Mouse (Mus musculus): ENCODE results near the gene Dnmt3l. TPM values are rescaled to one million over a fixed set of nuclear protein-coding genes. Genes with fewer than 3 reads are reported as not detected.

The Dnmt3l gene
- polyA plus RNA-seq, 1 experiment, result 60.7 TPM

DNA sequence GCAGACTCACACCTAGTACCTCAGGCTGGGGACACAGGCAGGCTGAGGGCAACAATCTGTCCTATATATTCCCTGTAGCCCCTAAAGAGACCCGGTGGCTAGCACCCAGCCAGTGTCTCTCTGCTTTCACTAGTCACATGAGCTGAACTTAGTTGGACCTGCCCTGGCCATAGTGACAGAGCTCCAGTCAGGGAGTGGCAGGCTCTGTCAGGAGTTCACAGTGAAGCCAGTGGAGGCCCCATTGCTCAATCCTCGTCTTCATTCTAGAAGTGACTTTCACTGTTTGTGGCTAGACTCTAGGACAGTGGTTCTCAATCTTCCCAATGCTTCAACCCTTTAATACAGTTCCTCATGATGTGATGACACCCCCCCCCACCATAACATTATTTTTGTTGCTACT is 9.8 kb upstream of the Dnmt3l start:
- DNase-seq (ENCODE audit: low spot score), result no peak

DNA sequence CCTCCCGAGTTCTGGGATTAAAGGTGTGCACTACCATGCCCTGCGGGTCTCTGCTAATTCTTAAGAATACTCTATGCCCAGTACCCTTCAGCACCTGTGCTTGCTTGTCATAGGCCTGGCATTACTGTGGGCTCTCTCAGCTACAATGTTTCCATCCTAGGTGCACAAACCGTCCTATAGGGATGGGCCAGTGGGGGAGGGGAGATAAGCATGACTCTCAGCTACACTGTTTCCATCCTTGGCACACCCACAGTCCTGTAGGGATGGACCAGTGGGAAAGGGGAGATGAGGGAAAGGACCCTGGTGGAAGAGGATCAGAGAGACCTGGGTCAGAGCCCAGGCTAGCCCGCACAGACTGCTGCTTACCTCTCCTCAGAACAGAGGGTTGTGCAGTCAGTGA is 4.6 kb upstream of the Dnmt3l start:
- no peak for DNase-seq (ENCODE audit: low spot score)

DNA sequence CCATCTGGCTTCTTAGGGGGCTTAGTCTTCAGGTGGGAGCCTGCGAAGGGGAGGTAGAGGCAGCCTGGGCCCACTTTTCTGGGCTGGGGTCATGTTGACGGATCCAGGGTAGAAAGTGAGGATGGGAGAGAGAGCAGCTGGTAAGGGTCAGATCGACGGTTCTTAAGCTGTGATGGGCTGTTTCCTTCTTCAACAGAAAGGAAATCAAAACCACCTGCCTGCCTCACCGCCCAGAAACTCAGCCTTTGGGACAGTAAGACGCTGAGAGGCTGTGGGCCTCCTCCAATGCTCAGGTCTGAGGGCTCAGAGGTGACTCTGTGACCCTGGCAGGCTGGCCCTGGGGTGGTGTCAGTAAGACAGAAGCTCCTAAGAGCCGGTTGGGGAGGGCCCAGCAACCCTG is 349 bp downstream of the Dnmt3l start:
- DNase-seq (ENCODE audit: low spot score), result no peak

DNA sequence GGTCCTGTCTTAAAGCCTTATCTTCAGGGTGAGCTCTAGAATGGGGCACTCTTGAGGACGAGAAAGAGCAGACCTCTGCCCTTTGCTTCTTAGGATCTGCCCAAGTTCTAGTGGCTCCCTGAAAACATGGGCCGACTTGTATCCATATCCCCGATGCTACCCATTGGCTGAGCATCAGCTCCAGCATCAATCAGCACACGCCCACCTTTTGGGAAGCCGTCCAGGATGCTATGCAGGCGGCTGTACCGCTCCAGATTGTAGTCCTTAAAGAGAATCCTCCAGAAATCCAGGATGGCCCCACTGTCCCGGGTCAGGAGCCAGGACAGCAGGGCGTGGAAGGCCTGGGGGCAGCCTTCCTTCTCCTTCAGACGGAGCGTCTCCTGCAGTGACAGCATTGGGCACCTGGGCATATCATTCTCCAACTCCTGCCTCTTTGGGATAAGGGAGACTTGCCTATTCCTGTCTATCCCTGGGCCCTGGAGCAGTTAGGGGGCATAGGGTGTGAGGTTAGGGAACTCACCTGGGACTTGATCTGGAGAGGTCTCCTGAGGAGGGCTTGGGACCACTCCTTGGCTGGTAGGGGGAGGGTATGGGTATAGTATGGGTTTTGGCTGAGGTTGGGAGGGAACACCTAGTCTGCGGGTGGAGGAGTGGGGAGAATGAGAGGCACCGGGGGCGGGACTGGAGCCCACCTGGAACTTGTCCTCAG is 1.1 kb downstream of the Dnmt3l start:
- DNase-seq (ENCODE audit: low spot score), result no peak

DNA sequence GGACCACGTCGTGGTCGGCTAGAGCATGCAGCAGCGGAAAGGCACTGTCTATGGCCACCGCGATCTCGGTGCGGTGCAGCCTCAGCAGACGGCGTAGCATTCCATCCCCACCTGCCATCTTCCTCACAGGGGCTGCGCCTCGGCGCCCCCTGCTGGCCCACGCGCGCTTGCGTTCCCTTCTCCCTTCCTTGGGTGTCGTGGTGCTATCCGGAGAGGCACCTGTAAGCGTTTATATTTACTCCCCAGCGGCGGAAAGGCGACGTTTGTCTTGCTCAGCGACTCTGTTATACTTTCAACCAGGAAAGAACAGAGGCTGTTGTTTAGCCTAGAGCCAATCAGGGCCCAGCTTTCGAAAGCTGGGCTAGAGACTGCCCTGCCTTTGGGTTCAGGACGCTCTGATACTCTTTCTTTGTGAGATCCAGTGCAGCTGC is 1.7 kb downstream of the Dnmt3l start, which contains the start of gene Aire:
Gene Aire, minus strand, starts transcription at position 205 of the 431 bp plus-strand sequence.
- DNase-seq (ENCODE audit: low spot score), result peak; percentile 49

DNA sequence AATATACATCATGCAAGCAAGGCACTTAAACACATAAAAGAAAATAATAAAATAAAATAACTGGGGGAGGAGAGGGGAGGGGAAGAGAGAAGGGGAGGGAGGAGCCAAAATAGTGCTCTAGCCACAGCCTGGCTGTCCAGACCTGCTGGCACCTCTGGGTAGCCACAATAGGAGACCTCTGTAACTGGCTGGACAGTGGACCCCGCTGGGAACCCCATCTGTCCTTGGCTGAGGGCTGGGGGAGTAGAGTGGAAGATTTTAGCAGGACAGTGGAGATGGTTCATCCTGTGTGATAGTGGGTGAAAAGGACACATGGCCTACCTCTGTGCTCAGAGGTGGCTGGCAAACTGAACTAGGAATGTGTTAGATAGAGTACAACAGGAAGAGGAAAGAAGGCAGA is 2.8 kb downstream of the Dnmt3l start:
- no peak for DNase-seq (ENCODE audit: low spot score)

DNA sequence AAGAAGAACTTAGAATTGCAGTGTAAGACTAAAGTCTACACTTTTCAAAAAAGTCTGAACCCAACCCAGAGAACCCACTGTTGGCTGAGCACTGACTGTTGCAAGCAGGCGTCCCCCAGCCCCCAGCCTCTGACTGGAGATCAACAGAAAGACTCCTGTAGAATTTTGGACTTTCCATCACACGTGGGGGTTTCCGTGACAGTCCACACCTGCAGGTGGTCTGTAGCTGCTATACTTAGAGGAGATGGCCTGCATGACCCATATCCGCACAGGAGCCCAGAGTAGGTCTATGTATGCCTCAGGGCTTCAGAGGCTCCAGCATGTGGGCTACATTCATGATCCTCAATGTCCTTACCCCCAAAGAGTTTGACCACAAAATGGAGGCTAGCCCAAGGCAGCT is 4.6 kb downstream of the Dnmt3l start:
- no peak for DNase-seq (ENCODE audit: low spot score)

DNA sequence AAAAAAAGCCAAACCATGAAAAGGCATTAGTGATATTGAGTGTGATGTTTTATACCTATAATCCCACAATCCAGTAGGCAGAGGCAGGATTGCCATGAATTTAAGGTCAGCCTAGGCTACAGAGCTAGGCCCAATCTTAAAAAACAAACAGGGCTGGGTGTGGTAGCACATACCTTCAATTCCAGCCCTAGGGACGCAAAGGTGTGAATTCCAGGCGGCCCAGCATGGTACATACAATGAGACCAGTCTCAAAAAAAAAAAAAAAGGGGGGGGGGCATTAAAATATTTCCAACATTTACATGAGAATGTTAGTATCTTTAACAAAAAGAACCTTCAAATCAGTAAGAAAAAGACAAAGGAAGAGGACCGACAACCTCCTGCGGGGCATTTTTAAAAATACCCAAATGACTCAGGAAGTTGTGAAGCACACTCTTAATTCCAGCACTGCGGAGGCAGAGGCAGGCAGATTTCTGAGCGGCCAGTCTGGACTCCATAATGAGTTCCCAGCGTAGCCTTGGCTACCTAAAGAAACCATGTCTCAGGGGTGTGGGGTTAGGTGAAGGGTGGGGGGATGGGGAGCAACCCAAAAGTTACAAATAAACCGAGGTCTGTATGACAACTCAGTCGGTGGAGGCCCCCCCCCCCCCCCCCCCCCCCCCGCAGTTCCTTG is 6.4 kb downstream of the Dnmt3l start:
- DNase-seq (ENCODE audit: low spot score), result no peak

DNA sequence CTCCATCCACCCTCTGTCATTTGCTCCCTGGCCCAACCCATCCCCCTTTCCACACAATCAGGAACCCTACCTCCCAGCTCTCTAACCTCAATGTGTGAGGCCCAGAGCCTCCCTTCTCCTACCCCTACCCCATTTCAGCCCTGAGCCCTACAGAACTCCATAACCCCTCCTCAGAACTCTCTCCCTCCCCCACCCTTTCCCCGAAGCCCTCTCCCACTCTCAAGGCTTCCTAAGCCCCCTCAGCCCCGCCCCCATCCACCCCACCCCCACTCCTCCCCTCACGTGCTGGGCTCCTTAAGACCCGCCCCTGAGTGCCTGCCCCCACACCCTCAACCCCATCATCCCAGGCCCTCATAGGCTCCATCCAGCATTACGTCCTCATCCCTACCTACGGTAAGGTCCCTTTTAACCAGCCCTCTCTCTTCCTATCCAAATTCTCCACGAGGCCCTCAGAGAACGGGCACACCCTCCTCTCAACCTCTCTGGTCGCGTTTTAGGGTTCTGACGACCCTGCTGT is 7.8 kb downstream of the Dnmt3l start:
- no peak for DNase-seq (ENCODE audit: low spot score)

DNA sequence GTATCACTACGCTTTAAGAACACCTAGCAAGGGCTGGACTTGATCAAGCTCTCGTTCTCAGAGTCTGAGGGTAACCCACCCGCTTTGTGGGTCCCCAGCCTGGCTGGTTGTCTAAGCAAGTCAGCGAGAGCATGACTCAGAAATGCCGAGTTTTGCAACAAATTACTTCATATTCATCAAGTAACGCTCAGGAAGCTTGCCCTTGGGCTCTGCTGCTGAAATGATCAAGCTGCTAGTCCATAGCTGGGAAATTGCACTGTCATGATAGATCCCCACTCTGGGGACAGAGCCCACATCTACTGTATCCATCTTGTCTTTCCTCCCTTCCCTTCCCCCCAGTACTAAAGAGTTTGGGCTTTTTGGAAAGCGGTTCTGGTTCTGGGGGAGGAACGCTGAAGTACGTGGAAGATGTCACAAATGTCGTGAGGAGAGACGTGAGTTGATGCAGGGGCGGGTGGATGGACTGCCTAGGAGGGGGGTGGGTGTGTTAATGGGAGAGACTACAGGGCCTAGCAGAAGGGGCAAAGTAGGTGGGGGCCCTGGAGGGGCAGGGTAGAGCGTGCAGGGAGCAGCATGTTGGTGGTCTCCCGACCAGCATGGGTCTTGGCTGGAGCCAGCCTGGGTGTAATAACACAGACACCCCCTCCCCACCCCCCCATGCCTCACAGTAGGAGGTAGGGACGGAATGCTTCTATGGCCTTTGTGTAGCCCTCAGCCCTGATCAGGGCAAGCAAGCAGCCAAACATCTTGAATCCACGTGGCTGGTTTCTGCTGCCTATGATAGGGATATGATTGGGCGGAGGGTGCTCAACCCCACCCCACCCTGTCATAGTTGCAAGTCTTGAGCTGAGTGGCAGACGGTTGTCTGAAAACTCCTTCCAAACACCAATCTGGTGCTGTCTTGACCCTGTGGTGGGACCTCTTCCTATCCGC is 13.2 kb downstream of the Dnmt3l start:
- no peak for DNase-seq (ENCODE audit: low spot score)

DNA sequence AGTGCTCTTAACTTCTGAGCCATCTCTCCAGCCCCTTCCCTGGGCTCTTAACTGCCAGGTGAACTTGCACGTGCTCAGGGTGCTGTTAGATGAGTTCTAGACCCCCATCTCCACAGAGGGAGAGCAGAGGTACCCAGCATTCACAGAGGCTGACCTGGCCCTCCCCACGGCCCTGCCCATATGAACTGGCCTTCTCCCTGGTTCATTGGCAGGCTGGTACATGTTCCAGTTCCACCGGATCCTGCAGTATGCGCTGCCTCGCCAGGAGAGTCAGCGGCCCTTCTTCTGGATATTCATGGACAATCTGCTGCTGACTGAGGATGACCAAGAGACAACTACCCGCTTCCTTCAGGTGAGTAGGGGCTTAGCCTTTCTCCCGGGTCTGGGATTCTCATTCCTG is 15.3 kb downstream of the Dnmt3l start:
- DNase-seq (ENCODE audit: low spot score), result peak; percentile 46

DNA sequence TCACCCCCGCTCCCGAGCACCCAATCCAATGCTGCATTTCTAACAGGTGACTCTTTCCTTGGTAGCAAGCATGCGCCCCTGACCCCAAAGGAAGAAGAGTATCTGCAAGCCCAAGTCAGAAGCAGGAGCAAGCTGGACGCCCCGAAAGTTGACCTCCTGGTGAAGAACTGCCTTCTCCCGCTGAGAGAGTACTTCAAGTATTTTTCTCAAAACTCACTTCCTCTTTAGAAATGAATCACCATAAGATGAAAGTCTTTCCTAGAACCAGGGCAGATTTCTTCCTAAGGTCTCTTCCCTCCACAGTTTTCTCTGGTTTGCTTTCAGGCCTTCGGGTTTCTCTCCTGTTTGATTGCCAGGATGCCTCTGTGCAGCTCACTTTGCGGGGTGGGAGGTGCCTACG is 21.4 kb downstream of the Dnmt3l start:
- no peak for DNase-seq (ENCODE audit: low spot score)

DNA sequence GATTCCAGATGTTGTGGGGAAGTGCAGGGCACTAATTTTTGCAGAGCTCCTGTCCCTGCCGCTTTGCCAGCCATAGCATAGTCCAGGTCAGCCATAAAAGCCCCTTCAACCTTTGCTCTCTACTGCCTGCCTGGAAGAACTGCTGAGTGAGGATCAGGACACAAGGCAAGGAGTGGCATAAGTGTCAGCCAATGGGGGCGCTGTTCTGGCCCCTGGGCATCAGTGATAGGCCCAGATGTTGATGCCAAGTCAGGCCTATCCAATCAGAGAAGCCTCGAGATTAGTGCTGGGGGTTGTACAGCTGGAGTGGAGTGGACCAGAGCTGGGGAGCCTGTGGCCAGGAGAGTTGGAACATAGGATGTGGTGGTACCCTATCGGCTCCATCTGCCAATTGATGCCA is 25.5 kb downstream of the Dnmt3l start:
- no peak for DNase-seq (ENCODE audit: low spot score)

DNA sequence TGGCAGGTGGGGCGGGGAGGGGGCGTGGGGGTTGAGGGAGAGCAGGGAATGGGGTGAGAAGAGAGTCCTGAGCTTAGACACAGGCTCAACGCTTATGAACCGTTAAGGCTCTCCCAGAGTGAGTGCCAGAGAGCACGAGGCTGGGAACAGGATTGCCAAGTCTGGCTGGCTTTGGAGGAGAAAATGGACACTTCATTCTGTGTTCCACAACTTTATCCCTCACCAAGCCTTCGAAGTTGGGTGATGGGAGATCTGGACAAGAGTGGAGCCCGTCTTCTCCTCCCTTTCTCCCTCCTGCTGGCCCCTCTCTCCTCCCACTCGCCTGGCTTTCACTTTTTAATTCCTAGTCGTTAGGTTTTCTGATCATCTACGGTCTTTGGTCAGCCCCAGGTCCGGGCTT is 26.8 kb downstream of the Dnmt3l start:
- no peak for DNase-seq (ENCODE audit: low spot score)

DNA sequence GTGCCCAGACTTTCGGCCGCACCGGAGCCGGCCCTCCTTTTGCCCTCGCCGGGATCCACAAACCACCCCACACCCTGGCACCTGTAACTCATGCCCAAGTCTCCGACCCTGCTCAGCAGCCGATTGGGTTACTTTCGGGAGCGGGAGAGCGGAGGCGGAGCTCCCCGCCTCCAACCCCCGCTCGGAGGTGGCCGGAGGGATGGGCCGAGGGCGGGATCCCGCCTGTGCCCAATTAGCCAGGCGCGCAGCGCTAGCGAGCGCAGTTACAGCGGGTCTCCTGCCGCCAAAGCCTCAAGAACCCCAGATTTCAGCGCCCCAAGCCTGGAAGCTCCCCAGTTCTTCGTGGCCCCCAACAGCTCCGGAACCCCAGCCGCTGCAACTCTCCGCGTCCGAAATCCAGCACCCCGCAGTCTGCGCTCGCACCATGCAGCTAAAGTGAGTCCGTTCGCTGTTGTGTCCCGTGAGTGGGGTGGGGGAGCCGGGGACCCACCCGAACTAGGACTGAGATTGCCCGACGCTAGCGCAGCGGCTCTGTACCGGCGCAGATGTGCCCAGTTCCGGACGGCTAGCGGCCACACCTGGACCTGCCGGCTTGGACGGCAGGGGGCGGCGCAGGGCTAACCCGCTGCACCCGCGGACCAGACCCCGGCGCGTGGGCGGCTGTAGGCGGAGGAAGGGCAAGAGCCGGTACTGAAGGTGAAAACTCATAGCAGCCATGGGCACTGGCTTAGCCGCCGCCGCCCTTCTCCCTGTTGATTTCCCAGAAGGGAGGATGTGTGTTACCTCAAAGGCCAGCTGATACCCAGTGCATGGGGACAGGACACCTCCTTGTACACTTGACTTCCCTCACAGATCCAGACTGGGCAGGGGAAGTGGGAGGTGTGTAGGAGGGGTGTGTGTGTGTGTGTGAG is 27.6 kb downstream of the Dnmt3l start, which contains the start of gene Icosl:
Gene Icosl, plus strand, starts transcription at position 202 of the 911 bp plus-strand sequence.
- peak; percentile 74 for DNase-seq (ENCODE audit: low spot score)

DNA sequence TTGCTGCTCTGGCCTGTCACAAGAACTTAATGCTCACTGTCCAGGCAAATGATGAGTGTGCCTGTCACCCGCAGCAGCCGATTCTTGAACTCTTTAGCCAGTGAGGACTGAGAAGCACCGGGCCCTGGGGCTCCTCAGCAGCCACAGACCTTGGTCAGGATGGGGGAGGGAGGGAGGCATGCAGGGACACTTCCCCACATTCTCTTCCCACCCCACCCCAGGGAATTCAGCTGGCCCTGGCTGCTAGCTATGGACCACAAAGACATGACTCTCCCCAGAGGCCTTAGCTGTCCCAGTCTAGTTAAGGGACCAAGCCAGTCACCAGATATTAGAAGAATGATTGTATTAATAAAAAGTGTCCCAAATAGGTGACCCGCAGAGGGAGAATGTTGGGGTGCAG is 32.4 kb downstream of the Dnmt3l start:
- DNase-seq (ENCODE audit: low spot score), result no peak

DNA sequence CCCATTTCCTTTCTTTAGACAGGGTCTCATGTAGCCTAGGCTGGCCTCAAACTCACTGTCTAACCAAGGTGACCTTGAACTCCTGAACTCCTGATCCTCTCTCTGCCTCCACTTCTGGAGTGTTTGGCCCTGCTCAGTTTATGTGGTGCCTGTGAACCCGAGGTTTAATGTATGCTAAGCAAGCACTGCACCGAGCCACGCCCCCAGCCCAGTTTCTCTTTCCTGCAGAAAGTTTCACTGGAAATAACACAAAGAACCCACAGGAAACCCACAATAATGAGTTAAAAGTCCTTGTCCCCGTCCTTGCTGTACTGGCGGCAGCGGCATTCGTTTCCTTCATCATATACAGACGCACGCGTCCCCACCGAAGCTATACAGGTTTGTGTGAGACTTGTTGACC is 33.2 kb downstream of the Dnmt3l start:
- DNase-seq (ENCODE audit: low spot score), result no peak

DNA sequence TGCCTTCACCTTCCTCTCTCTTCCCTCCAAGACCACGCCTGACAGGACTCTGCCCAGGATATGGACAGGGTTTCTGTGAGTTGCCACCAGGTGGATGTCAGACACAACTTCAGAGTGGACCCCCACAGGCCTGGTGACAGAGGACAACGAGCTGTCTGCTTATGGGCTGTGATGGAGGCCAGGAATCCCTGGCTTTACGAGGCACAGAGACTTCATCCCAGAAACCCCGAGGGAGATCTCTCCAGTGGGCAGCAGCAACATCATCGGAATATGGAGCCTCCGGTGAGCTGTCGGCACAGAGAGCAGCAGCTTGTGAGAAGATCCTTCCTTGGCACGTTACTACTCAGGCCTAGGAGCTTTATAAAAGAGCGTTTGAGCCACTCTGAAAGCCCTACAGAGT is 36.1 kb downstream of the Dnmt3l start:
- no peak for DNase-seq (ENCODE audit: low spot score)

DNA sequence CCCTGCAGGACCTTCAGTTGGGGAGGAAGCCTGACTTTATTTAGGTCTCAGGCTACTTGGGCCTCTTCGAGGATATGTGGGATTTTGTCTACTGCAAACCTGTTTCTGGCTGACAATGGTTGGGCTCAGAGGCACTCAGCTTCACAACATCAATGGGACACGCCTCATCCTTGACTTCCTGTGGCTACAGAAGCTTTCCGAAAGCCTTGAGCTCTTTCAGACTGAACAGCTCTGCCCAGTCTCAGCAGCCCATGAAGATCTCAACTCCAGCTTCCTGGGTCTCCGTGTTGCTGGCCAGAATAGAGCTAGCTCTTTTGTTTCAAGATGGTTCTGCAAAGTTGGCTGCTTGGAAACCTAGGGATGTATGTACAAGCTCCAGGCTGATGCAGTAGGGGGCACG is 36.5 kb downstream of the Dnmt3l start:
- DNase-seq (ENCODE audit: low spot score), result no peak

DNA sequence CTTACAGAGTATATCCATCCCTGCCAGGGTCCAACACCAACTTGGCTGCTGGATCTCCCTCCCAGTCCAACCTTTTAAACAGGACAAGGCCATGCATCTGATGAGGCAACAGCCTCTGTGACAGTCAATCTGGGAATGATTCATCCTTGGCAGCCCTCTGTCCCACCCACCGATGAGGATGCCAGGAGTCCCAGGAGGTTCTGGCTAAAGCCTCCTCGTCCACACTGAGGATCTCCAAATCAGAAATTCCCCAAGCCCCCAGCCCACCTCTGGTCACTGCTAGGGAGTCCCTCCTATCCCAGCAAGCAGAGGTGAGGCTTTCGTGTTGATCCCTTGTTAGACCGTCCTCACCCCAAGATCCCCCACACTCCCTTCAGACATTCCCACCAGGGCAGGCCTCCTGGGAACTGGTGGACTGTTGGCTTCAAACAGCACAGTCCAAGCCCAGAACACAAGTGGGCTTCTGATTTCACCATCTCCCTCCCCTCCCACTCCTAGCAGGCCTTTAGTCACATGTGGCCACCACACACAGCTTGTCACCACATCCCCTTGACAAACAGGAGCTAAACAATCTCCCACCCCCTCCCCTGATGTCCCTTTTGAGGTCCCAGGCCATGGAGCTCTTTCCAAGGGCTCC is 38.3 kb downstream of the Dnmt3l start:
- no peak for DNase-seq (ENCODE audit: low spot score)

DNA sequence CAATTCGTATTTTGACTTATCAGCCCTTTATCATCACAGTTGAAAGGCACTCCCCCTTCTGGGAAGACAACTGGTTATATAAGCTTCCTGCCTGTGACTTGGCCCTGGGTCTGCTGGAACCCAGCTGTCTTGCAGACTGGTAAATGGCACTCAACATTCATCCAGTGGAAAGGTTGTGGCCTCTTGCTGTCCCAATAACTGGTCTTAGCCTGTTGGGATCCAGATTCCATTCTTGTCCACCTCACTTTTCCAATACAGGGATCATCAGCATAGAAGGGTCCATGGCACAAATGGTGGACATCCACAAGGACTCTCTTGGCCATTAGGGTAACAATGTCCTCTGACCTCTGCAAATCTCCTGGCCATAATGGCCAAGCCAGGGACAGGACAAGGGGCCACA is 42.3 kb downstream of the Dnmt3l start:
- no peak for DNase-seq (ENCODE audit: low spot score)
